Mouse (Mus musculus): ENCODE data around the gene Tnf. TPM values are rescaled to one million over a fixed set of nuclear protein-coding genes. Genes with fewer than 3 reads are reported as not detected.

The Tnf gene
- polyA plus RNA-seq, 1 experiment from 2014 or later, result not detected

- no peaks in the 10 kb centered on the region for H3K36me3 ChIP-seq
- no peaks in the 10 kb centered on the region for H3K9me3 ChIP-seq
- H3K4me2 ChIP-seq, result peak overlapping the region; percentile 55
- peak; percentile 34 for ATAC-seq (ENCODE audit: insufficient number of reproducible peaks, insufficient read depth, low FRiP score, low TSS enrichment, low read depth)
- H3K27ac ChIP-seq, result peak overlapping the region; percentile 87
- H3K9ac ChIP-seq (replicated peaks), result peak overlapping the region; percentile 24; the same call in 1 of the 2 replicates
- no peaks in the 10 kb centered on the region for H3K27me3 ChIP-seq
- H3K4me3 ChIP-seq (replicated peaks), result peak overlapping the region; percentile 39
- H3K4me1 ChIP-seq (replicated peaks), result 0 out of 2 replicates have a peak, but pooled peaks cover 8% of the 10 kb centered on the region
- 2% methylated on average over 18 of the region's 18 CpGs for WGBS
Observed at GRCm38 (mm10) chr17:35185639-35186611, 15.9 kb downstream of the Tnf start.

GRCm38 (mm10) chr17:35180093-35180492, 21.7 kb downstream of the Tnf start:
- ATAC-seq (ENCODE audit: insufficient number of reproducible peaks, insufficient read depth, low FRiP score, low TSS enrichment, low read depth), result no peak
- no peaks in the 10 kb centered on the region for H3K36me3 ChIP-seq
- H3K9me3 ChIP-seq, result no peaks in the 10 kb centered on the region
- H3K4me2 ChIP-seq, result no peak overlapping the region
- H3K27me3 ChIP-seq, result no peaks in the 10 kb centered on the region
- no peak overlapping the region; the same call in 1 of the 2 replicates for H3K9ac ChIP-seq (replicated peaks)
- no peak overlapping the region for H3K4me3 ChIP-seq (replicated peaks)
- H3K27ac ChIP-seq, result no peak overlapping the region
- 84% methylated on average over 5 of the region's 5 CpGs for WGBS
- no peaks in the 10 kb centered on the region for H3K4me1 ChIP-seq (replicated peaks)

GRCm38 (mm10) chr17:35178528-35178927, 23.3 kb downstream of the Tnf start:
- 12% methylated on average over 5 of the region's 5 CpGs for WGBS
- H3K4me1 ChIP-seq (replicated peaks), result 0 out of 2 replicates have a peak, but pooled peaks cover 4% of the 10 kb centered on the region
- H3K9ac ChIP-seq (replicated peaks), result no peak overlapping the region
- peak; percentile 57; the same call in 1 of the 2 replicates for ATAC-seq (ENCODE audit: insufficient number of reproducible peaks, insufficient read depth, low FRiP score, low TSS enrichment, low read depth)
- H3K27ac ChIP-seq, result no peak overlapping the region
- H3K4me2 ChIP-seq, result no peak overlapping the region
- no peaks in the 10 kb centered on the region for H3K27me3 ChIP-seq
- H3K4me3 ChIP-seq (replicated peaks), result no peak overlapping the region
- no peaks in the 10 kb centered on the region for H3K36me3 ChIP-seq
- H3K9me3 ChIP-seq, result no peaks in the 10 kb centered on the region

GRCm38 (mm10) chr17:35175968-35176367, 25.8 kb downstream of the Tnf start, which contains the start of gene Aif1:
Gene Aif1 (minus strand): TSS chr17:35176068.
- H3K4me3 ChIP-seq (replicated peaks), result no peak within 1 kb of the TSS
- no peaks in the 10 kb centered on the region for H3K36me3 ChIP-seq
- WGBS, result 57% methylated on average over 2 of the region's 2 CpGs
- 0 out of 2 replicates have a peak, but pooled peaks cover 4% of the 10 kb centered on the region for H3K4me1 ChIP-seq (replicated peaks)
- H3K27ac ChIP-seq, result no peak within 1 kb of the TSS
- no peaks in the 10 kb centered on the region for H3K9me3 ChIP-seq
- no peaks in the 10 kb centered on the region for H3K27me3 ChIP-seq
- no peak within 1 kb of the TSS; the same call in 1 of the 2 replicates for H3K9ac ChIP-seq (replicated peaks)
- no peak within 1 kb of the TSS for H3K4me2 ChIP-seq
- ATAC-seq (ENCODE audit: insufficient number of reproducible peaks, insufficient read depth, low FRiP score, low TSS enrichment, low read depth), result no peak

GRCm38 (mm10) chr17:35175382-35175781, 26.4 kb downstream of the Tnf start:
- H3K9me3 ChIP-seq, result no peaks in the 10 kb centered on the region
- no peak overlapping the region for H3K4me2 ChIP-seq
- no peak overlapping the region; the same call in 1 of the 2 replicates for H3K9ac ChIP-seq (replicated peaks)
- no peak for ATAC-seq (ENCODE audit: insufficient number of reproducible peaks, insufficient read depth, low FRiP score, low TSS enrichment, low read depth)
- H3K4me3 ChIP-seq (replicated peaks), result no peak overlapping the region
- H3K27ac ChIP-seq, result no peak overlapping the region
- WGBS, result 75% methylated on average over 6 of the region's 6 CpGs
- no peaks in the 10 kb centered on the region for H3K27me3 ChIP-seq
- H3K4me1 ChIP-seq (replicated peaks), result 0 out of 2 replicates have a peak, but pooled peaks cover 4% of the 10 kb centered on the region
- no peaks in the 10 kb centered on the region for H3K36me3 ChIP-seq

- H3K27me3 ChIP-seq, result no peaks in the 10 kb centered on the region
- H3K4me3 ChIP-seq (replicated peaks), result no peak overlapping the region
- no peaks in the 10 kb centered on the region for H3K9me3 ChIP-seq
- 0 out of 2 replicates have a peak, but pooled peaks cover 4% of the 10 kb centered on the region for H3K4me1 ChIP-seq (replicated peaks)
- no peaks in the 10 kb centered on the region for H3K36me3 ChIP-seq
- H3K27ac ChIP-seq, result no peak overlapping the region
- 45% methylated on average over 8 of the region's 8 CpGs for whole genome bisulfite sequencing
- H3K9ac ChIP-seq (replicated peaks), result no peak overlapping the region
- H3K4me2 ChIP-seq, result no peak overlapping the region
- ATAC-seq (ENCODE audit: insufficient number of reproducible peaks, insufficient read depth, low FRiP score, low TSS enrichment, low read depth), result no peak
Observed at GRCm38 (mm10) chr17:35174201-35174977, 27.4 kb downstream of the Tnf start.

- Histone ChIP-seq H3K4me2 (no peak overlapping the region), H3K4me1 (replicated peaks) (0 out of 2 replicates have a peak, but pooled peaks cover 4% of the 10 kb centered on the region), H3K27ac (no peak overlapping the region), H3K4me3 (replicated peaks) (no peak overlapping the region), H3K9ac (replicated peaks) (no peak overlapping the region), H3K36me3 (no peaks in the 10 kb centered on the region), H3K9me3 (no peaks in the 10 kb centered on the region), H3K27me3 (no peaks in the 10 kb centered on the region)
- no peak for ATAC-seq (ENCODE audit: insufficient number of reproducible peaks, insufficient read depth, low FRiP score, low TSS enrichment, low read depth)
- 74% methylated on average over 3 of the region's 3 CpGs for WGBS
Observed at GRCm38 (mm10) chr17:35173329-35173728, 28.5 kb downstream of the Tnf start.

- 71% methylated on average over 11 of the region's 11 CpGs for WGBS
- 0 out of 2 replicates have a peak, but pooled peaks cover 4% of the 10 kb centered on the region for H3K4me1 ChIP-seq (replicated peaks)
- no peak overlapping the region for H3K9ac ChIP-seq (replicated peaks)
- ATAC-seq (ENCODE audit: insufficient number of reproducible peaks, insufficient read depth, low FRiP score, low TSS enrichment, low read depth), result no peak
- H3K27me3 ChIP-seq, result no peaks in the 10 kb centered on the region
- H3K36me3 ChIP-seq, result no peaks in the 10 kb centered on the region
- no peak overlapping the region for H3K4me3 ChIP-seq (replicated peaks)
- no peak overlapping the region for H3K4me2 ChIP-seq
- no peaks in the 10 kb centered on the region for H3K9me3 ChIP-seq
- no peak overlapping the region for H3K27ac ChIP-seq
Observed at GRCm38 (mm10) chr17:35172445-35173234, 29.2 kb downstream of the Tnf start.

- H3K36me3 ChIP-seq, result no peaks in the 10 kb centered on the region
- H3K4me1 ChIP-seq (replicated peaks), result peaks cover 10% of the 10 kb centered on the region; the same call in 1 of the 2 replicates
- WGBS, result 26% methylated on average over 4 of the region's 4 CpGs
- no peaks in the 10 kb centered on the region for H3K9me3 ChIP-seq
- H3K27ac ChIP-seq, result no peak overlapping the region
- no peak for ATAC-seq (ENCODE audit: insufficient number of reproducible peaks, insufficient read depth, low FRiP score, low TSS enrichment, low read depth)
- no peak overlapping the region for H3K9ac ChIP-seq (replicated peaks)
- no peak overlapping the region for H3K4me3 ChIP-seq (replicated peaks)
- no peaks in the 10 kb centered on the region for H3K27me3 ChIP-seq
- H3K4me2 ChIP-seq, result no peak overlapping the region
Observed at GRCm38 (mm10) chr17:35168541-35169207, 33.1 kb downstream of the Tnf start.

GRCm38 (mm10) chr17:35167794-35168193, 34.0 kb downstream of the Tnf start:
- Histone ChIP-seq H3K27ac (no peak overlapping the region), H3K9me3 (no peaks in the 10 kb centered on the region)

More at GRCm38 (mm10) chr17:35167794-35168193, 34.0 kb downstream of the Tnf start:
- ATAC-seq (ENCODE audit: insufficient number of reproducible peaks, insufficient read depth, low FRiP score, low TSS enrichment, low read depth), result no peak
- Histone ChIP-seq H3K36me3 (peaks cover under 1% of the 10 kb centered on the region; the same call in 1 of the 2 replicates), H3K4me1 (replicated peaks) (peaks cover 16% of the 10 kb centered on the region), H3K27me3 (no peaks in the 10 kb centered on the region), H3K4me2 (no peak overlapping the region), H3K9ac (replicated peaks) (no peak overlapping the region), H3K4me3 (replicated peaks) (no peak overlapping the region)
- WGBS, result 85% methylated on average over 7 of the region's 7 CpGs

All from limb, embryonic 12.5 days (tissue).